24 mouse cellular contexts compared by ENCODE assay signal in the genomic region with DNA sequence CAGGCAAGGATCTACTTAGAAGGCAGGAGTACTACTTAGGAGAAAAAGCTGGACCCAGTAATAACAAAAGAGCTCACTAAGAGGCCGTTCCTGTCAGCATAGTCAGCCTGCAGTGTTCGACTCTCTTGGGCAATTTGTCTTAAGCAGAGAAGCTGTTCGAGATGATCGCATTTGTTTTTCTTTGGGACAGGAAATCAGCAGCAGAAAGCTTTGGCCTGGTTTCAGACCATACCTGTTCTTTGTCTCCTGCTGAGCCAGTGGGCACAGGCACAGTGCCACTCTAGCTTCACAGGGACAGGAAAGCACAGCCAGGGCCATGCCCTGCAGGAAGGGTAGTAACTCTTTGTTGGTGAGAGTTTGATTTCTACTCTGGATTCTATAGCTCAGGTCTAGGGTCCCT. TPM values are rescaled to one million over a fixed set of nuclear protein-coding genes. Genes with fewer than 3 reads are reported as not detected.
DNase-seq lines count a peak whose midpoint lies in the region; ATAC-seq lines count a peak whose summit lies in the region.
"Had no signal": no experiment of that assay in that cellular context is flagged by ENCODE, and none has a peak within 500 bp of the region (broad histone marks: within the 10 kb centered on the region; RNA-seq: fewer than 3 reads in every experiment).

No protein-coding gene starts in this region.

- peak; percentile 25 for DNase-seq in cerebellum, adult 9-10 months
- no peak for DNase-seq in cerebellum, adult 8-10 months
- DNase-seq in kidney, postnatal 25 days = no peak
- peak; percentile 74 for DNase-seq in fat pad, adult 2 months (ENCODE audit: extremely low read depth, low read depth, low spot score)
- DNase-seq in midbrain, embryonic 10.5 days (ENCODE audit: low spot score) = no peak
- DNase-seq: adrenal gland, postnatal 10 days; adrenal gland, postnatal 36 days; B cell, adult 2 months; cerebellum, adult 18-20 months; cerebellum, postnatal 36 days; embryo, embryonic 11 days; gastrocnemius, postnatal 36 days; heart, adult 11 months; heart, postnatal 36 days had no signal

- no peak overlapping the region for H3K4me2 ChIP-seq in kidney, embryonic 16.5 days (replicated peaks; ENCODE audit: low read depth, low read length)
- no peak overlapping the region for H3K4me2 ChIP-seq in neural tube, embryonic 15.5 days
- H3K4me2 ChIP-seq: hindbrain, embryonic 14.5 days had no signal

- H3K36me3 ChIP-seq in kidney, embryonic 16.5 days (ENCODE audit: insufficient read depth, low read length) = no peaks in the 10 kb centered on the region
- H3K36me3 ChIP-seq in neural tube, embryonic 15.5 days = no peaks in the 10 kb centered on the region
- no peaks in the 10 kb centered on the region for H3K36me3 ChIP-seq in midbrain, embryonic 10.5 days
- H3K36me3 ChIP-seq: G1E; hindbrain, embryonic 10.5 days had no signal

- WGBS in kidney, embryonic 16.5 days = 55% methylated on average over 4 of the region's 4 CpGs
- WGBS in neural tube, embryonic 15.5 days = 78% methylated on average over 4 of the region's 4 CpGs
- WGBS in midbrain, embryonic 10.5 days = 83% methylated on average over 4 of the region's 4 CpGs

- no peaks in the 10 kb centered on the region for H3K27me3 ChIP-seq in kidney, embryonic 16.5 days (ENCODE audit: insufficient read depth, low read length)
- H3K27me3 ChIP-seq in neural tube, embryonic 15.5 days (replicated peaks) = no peaks in the 10 kb centered on the region
- no peaks in the 10 kb centered on the region for H3K27me3 ChIP-seq in midbrain, embryonic 10.5 days (ENCODE audit: low read depth, poor library complexity, severe bottlenecking)
- H3K27me3 ChIP-seq: CH12.LX, Patski had no signal

- ATAC-seq in kidney, embryonic 16.5 days (ENCODE audit: low FRiP score, low TSS enrichment) = no peak
- ATAC-seq in neural tube, embryonic 15.5 days (ENCODE audit: low FRiP score) = no peak
- ATAC-seq: forebrain, embryonic 14.5 days; hindbrain, postnatal 0 days; inflammation-experienced regulatory T-cells, adult 6 months; Patski had no signal

- no peak overlapping the region for H3K4me3 ChIP-seq in kidney, embryonic 16.5 days (ENCODE audit: low read length)
- no peak overlapping the region for H3K4me3 ChIP-seq in neural tube, embryonic 15.5 days (replicated peaks)
- no peak overlapping the region for H3K4me3 ChIP-seq in midbrain, embryonic 10.5 days
- H3K4me3 ChIP-seq: hindbrain, embryonic 10.5 days had no signal

- peak overlapping the region; percentile 6; the same call in 1 of the 2 replicates for H3K9ac ChIP-seq in kidney, embryonic 16.5 days (replicated peaks; ENCODE audit: low read length)
- no peak overlapping the region for H3K9ac ChIP-seq in neural tube, embryonic 15.5 days (replicated peaks)
- H3K9ac ChIP-seq: hindbrain, embryonic 14.5 days had no signal

- H3K9me3 ChIP-seq in kidney, embryonic 16.5 days (ENCODE audit: low read length) = no peaks in the 10 kb centered on the region
- H3K9me3 ChIP-seq in neural tube, embryonic 15.5 days (replicated peaks) = no peaks in the 10 kb centered on the region
- no peaks in the 10 kb centered on the region for H3K9me3 ChIP-seq in midbrain, embryonic 10.5 days (replicated peaks)
- H3K9me3 ChIP-seq: G1E; hindbrain, embryonic 10.5 days had no signal

- no peak overlapping the region for H3K27ac ChIP-seq in kidney, embryonic 16.5 days (ENCODE audit: low read length)
- H3K27ac ChIP-seq in neural tube, embryonic 15.5 days (replicated peaks) = no peak overlapping the region
- H3K27ac ChIP-seq in midbrain, embryonic 10.5 days (replicated peaks) = no peak overlapping the region
- H3K27ac ChIP-seq: hindbrain, embryonic 14.5 days; hindbrain, postnatal 0 days had no signal

- H3K4me1 ChIP-seq in kidney, embryonic 16.5 days (ENCODE audit: insufficient read depth, low read length) = peaks cover 10% of the 10 kb centered on the region
- peaks cover 11% of the 10 kb centered on the region; the same call in 1 of the 2 replicates for H3K4me1 ChIP-seq in neural tube, embryonic 15.5 days
- H3K4me1 ChIP-seq in midbrain, embryonic 10.5 days = peaks cover 9% of the 10 kb centered on the region; the same call in 1 of the 2 replicates

RNA-seq across cellular contexts. Expression of a gene that starts 31.1 kb away (rescaled TPM):
- 16.0 and 17.7 TPM in 2 replicates for polyA plus RNA-seq in kidney, embryonic 16.5 days (2015; fragmentation: Nextera tagmentation; extraction: Ambion mirVana)
- 12.4 and 12.7 TPM in 2 replicates for polyA plus RNA-seq in neural tube, embryonic 15.5 days (2015; fragmentation: Nextera tagmentation; extraction: Ambion mirVana)
- 8.2 and 9.6 TPM in 2 replicates for polyA plus RNA-seq in midbrain, embryonic 10.5 days (2016; fragmentation: Nextera tagmentation; extraction: Ambion mirVana)

RNA-seq across cellular contexts. Expression of a gene that starts 42.8 kb away (rescaled TPM):
- polyA plus RNA-seq in kidney, embryonic 16.5 days (2015; fragmentation: Nextera tagmentation; extraction: Ambion mirVana) = 578 and 635 TPM in 2 replicates
- 230 and 300 TPM in 2 replicates for polyA plus RNA-seq in neural tube, embryonic 15.5 days (2015; fragmentation: Nextera tagmentation; extraction: Ambion mirVana)
- polyA plus RNA-seq in midbrain, embryonic 10.5 days (2016; fragmentation: Nextera tagmentation; extraction: Ambion mirVana) = 263 and 275 TPM in 2 replicates

Comparison
In these comparisons a context has a peak if more than half of its experiments do, and no peak if none do; other contexts are left out.
1. DNase-seq: peak in cerebellum, adult 9-10 months (single experiment) and fat pad, adult 2 months (single experiment); none in cerebellum, adult 8-10 months (single experiment), kidney, postnatal 25 days (0 of 2) and midbrain, embryonic 10.5 days (single experiment).